Mouse (Mus musculus): ENCODE results near the gene Naaa.

GRCm38 (mm10) chr5:92254476-92254875 lies 23.5 kb downstream of the Naaa start:
- TF ChIP-seq CTCF (IDR thresholded peaks at IDR 0.05; ENCODE audit: borderline replicate concordance, insufficient read depth, low read depth, low read length) (no peak), POLR2A (IDR thresholded peaks at IDR 0.05; ENCODE audit: borderline replicate concordance, insufficient read depth, low read length) (no peak)

All from cerebellum, adult 2 months (tissue).